Mouse (Mus musculus) C2C12 (cell line): ENCODE measurements around the gene Gm266.

Experiments used
- CTCF ChIP-seq: IDR thresholded peaks from one replicate; pipeline ENCODE4 v1.5.1; 2011; ENCODE audit not compliant: control insufficient read depth, insufficient read depth, insufficient read length
- MAX ChIP-seq: IDR thresholded peaks from one replicate; pipeline ENCODE4 v1.6.1; 2011; ENCODE audit warnings: mild to moderate bottlenecking, control low read depth
- USF1 ChIP-seq: IDR thresholded peaks from one replicate; pipeline ENCODE4 v1.6.1; 2011; ENCODE audit warnings: low read depth, mild to moderate bottlenecking, control low read depth, moderate library complexity

DNA sequence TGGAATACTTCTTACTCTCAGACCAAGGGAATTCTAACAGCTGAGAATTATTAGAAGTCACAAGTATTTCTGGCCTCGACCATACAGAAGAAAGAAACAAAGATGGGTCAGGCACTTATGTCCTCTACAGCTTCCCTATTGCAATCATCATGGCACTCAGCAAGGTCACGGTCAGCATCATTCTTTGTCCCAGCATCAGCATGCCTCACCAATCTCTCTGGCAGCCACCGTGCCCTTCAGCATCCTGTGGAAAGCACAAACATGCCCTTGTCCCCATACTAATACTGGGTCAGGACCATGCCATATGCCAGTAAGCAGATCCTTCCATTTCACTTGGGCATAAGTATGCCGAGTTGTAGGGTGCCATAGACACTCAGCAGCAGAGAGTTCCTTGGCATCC, 9.3 kb upstream of the Gm266 start:
- TF ChIP-seq CTCF (no peak), MAX (no peak), USF1 (no peak)
